Mouse (Mus musculus) neural tube, embryonic 13.5 days (tissue): ENCODE measurements at regions not wholly inside any gene's neighbourhood (a gene's known extent, or its start where the extent isn't known, plus 50 kb on each side); places are given as distances from the start of the nearest gene placed in this dataset.

Source experiments
- ATAC-seq: fragments of 200-750 bp; cut with Nextera tagmentation; 2 replicates; pipeline ENCODE4 v1.8.0; 2017; ENCODE audit warnings: low read depth, mild to moderate bottlenecking, moderate TSS enrichment, moderate library complexity
- H3K27ac ChIP-seq: fragments of 300-500 bp; sonication (generic); replicated peaks from 2 replicates; pipeline ENCODE4 v1.5.1; 2015; ENCODE audit warnings: moderate library complexity, mild to moderate bottlenecking, inconsistent platforms
- H3K27me3 ChIP-seq: fragments of 300-500 bp; sonication (generic); 2 replicates; pipeline ENCODE4 v1.6.1; 2015; ENCODE audit warnings: mild to moderate bottlenecking, inconsistent platforms
- H3K36me3 ChIP-seq: fragments of 300-500 bp; sonication (generic); 2 replicates; pipeline ENCODE4 v1.6.1; 2015; ENCODE audit warnings: mild to moderate bottlenecking, inconsistent platforms
- H3K4me1 ChIP-seq: fragments of 300-500 bp; sonication (generic); replicated peaks from 2 replicates; pipeline ENCODE4 v1.6.1; 2015; ENCODE audit warnings: inconsistent platforms
- H3K4me2 ChIP-seq: fragments of 300-500 bp; sonication (generic); 2 replicates; pipeline ENCODE4 v1.6.1; 2015; ENCODE audit warnings: inconsistent platforms, mild to moderate bottlenecking, moderate library complexity
- H3K4me3 ChIP-seq: fragments of 300-500 bp; sonication (generic); 2 replicates; pipeline ENCODE4 v1.5.1; 2015; ENCODE audit warnings: mild to moderate bottlenecking, inconsistent platforms
- H3K9ac ChIP-seq: fragments of 300-500 bp; sonication (generic); 2 replicates; pipeline ENCODE4 v1.6.1; 2015; ENCODE audit warnings: moderate library complexity, mild to moderate bottlenecking, inconsistent platforms
- H3K9me3 ChIP-seq: fragments of 300-500 bp; sonication (generic); 2 replicates; pipeline ENCODE4 v1.6.1; 2016; ENCODE audit warnings: inconsistent platforms
- WGBS: fragments of 180-500 bp; shearing (Covaris S2); methylation state at CpG from one replicate; pipeline ENCODE4 v1.1.7; 2015; 5-methylcytosine and 5-hydroxymethylcytosine counted together

DNA sequence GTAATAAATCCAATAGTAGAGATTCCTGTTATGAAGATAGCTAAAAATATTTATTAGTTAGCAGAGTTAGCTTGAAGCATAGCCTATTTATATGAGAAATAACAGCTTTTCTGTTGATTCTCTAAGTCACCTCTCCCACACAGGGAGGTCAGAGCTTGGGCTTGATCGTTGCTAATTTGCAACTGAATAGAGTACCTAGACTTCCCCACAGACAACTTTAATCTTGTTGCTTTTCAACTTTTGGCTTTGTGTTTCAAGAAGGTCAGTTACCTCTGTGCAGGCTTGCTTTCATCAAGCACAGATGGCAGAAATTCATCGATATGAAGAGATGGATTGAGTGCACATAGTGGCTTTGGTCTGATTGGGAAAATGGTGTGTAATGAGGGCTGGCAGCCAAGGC, 118.9 kb upstream of the Nr2f1 start:
- H3K27ac ChIP-seq, result no peak overlapping the region
- no peak overlapping the region for H3K4me3 ChIP-seq
- 89% methylated on average over 2 of the region's 2 CpGs for WGBS
- H3K9ac ChIP-seq, result no peak overlapping the region
- peaks cover 11% of the 10 kb centered on the region for H3K9me3 ChIP-seq
- ATAC-seq, result no peak
- H3K4me1 ChIP-seq, result no peaks in the 10 kb centered on the region
- no peaks in the 10 kb centered on the region for H3K27me3 ChIP-seq
- H3K4me2 ChIP-seq, result no peak overlapping the region
- H3K36me3 ChIP-seq, result no peaks in the 10 kb centered on the region

GRCm38 (mm10) chr13:78310837-78311236, 111.3 kb upstream of the Nr2f1 start:
- no peaks in the 10 kb centered on the region for H3K4me1 ChIP-seq
- H3K9me3 ChIP-seq, result no peaks in the 10 kb centered on the region
- no peak overlapping the region for H3K4me3 ChIP-seq
- no peak for ATAC-seq
- no peaks in the 10 kb centered on the region for H3K36me3 ChIP-seq
- 67% methylated on average over 3 of the region's 3 CpGs for WGBS
- H3K4me2 ChIP-seq, result no peak overlapping the region
- H3K9ac ChIP-seq, result no peak overlapping the region
- H3K27ac ChIP-seq, result no peak overlapping the region
- H3K27me3 ChIP-seq, result no peaks in the 10 kb centered on the region
